Mouse (Mus musculus) frontal cortex, adult (tissue): Measurements from ENCODE around the gene Rnf113a1.
A peak's percentile ranks its signal among the peaks of the same experiment; 100 is the strongest.
"Not testable (repeated sequence)": the region's sequence is repeated elsewhere in the genome, so short reads cannot be mapped to it uniquely, and the experiment has no call there.

ENCODE experiments used
- ATAC-seq: cut with Nextera tagmentation; 2 replicates; pipeline ENCODE4 v1.9.2; 2017; ENCODE audit warnings: mild to moderate bottlenecking, moderate library complexity, mixed read lengths; ENCODE audit not compliant: low TSS enrichment

Gene Rnf113a1

GRCm38 (mm10) chrX:37191105-37191743, at the start of gene Rnf113a1, which contains the start of gene Ndufa1:
Gene Rnf113a1, plus strand, starts transcription at chrX:37191245.
Gene Ndufa1, minus strand, starts transcription at chrX:37191163.
- peak; percentile 90 for ATAC-seq

- ATAC-seq: no peak
Observed at GRCm38 (mm10) chrX:37141732-37142131, 49.3 kb upstream of the Rnf113a1 start.

GRCm38 (mm10) chrX:37144498-37144897, 46.5 kb upstream of the Rnf113a1 start:
- ATAC-seq: not testable (repeated sequence)

GRCm38 (mm10) chrX:37144954-37145353, 46.1 kb upstream of the Rnf113a1 start:
- ATAC-seq: no peak

GRCm38 (mm10) chrX:37157839-37158238, 33.2 kb upstream of the Rnf113a1 start:
- no peak for ATAC-seq

- ATAC-seq: no peak
Observed at GRCm38 (mm10) chrX:37161169-37161568, 29.9 kb upstream of the Rnf113a1 start.

- ATAC-seq: no peak
Observed at GRCm38 (mm10) chrX:37163115-37163514, 27.9 kb upstream of the Rnf113a1 start.

GRCm38 (mm10) chrX:37167085-37167484, 24.0 kb upstream of the Rnf113a1 start:
- peak; percentile 72 for ATAC-seq

GRCm38 (mm10) chrX:37168742-37169141, 22.3 kb upstream of the Rnf113a1 start, which contains the start of gene Akap14:
Gene Akap14, minus strand, starts transcription at chrX:37168842.
- no peak for ATAC-seq

GRCm38 (mm10) chrX:37184401-37184800, 6.6 kb upstream of the Rnf113a1 start:
- ATAC-seq: peak; percentile 47; the same call in 1 of the 2 replicates

- ATAC-seq: peak; percentile 10; the same call in 1 of the 2 replicates
Observed at GRCm38 (mm10) chrX:37190755-37191104, 315 bp upstream of the Rnf113a1 start.

GRCm38 (mm10) chrX:37191744-37192379, 817 bp downstream of the Rnf113a1 start:
- peak; percentile 50; the same call in 1 of the 2 replicates for ATAC-seq

GRCm38 (mm10) chrX:37198676-37199075, 7.6 kb downstream of the Rnf113a1 start:
- no peak for ATAC-seq

- no peak for ATAC-seq
Observed at GRCm38 (mm10) chrX:37210941-37211340, 19.9 kb downstream of the Rnf113a1 start, which contains the start of gene Gm9. Gene Gm9, minus strand, starts transcription at chrX:37211041.

- not testable (repeated sequence) for ATAC-seq
Observed at GRCm38 (mm10) chrX:37222158-37222557, 31.1 kb downstream of the Rnf113a1 start, which contains the start of gene Rhox1. Gene Rhox1, minus strand, starts transcription at chrX:37222258.
